In the genomic region with DNA sequence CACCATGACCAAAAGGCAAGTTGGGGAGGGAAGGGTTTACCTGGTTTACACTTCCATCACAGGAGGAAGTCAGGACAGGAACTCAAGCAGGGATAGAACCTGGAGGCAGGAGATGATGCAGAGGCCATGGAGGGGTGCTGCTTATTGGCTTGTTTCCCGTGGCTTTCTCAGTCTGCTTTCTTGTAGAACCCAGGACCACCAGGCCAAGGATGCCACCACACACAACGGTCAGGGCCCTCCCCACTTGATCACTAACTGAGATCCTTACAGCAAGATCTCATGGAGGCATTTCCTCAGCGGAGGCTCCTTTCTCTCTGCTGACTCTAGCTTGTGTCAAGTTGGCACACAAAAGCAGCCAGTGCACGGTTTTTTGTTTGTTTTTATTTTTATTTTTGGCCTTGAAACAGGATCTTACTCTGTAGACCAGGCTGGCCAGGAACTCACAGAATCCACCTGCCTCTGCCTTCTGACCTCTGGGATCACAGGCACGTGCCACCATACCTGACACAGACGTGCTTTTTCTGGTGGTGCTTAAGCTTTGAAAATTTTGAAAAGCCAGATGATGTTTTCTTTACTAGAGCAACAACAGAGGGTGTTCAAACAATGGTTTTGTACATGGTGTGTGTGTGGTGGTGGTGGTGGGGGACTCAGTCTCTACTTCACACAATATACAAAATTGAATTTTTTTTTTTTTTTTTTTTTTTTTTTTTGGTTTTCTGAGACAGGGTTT, we compare ENCODE assay signal across 8 mouse cellular contexts. TPM values are rescaled to one million over a fixed set of nuclear protein-coding genes. Genes with fewer than 3 reads are reported as not detected.
DNase-seq lines count a peak whose midpoint lies in the region; ATAC-seq lines count a peak whose summit lies in the region.

Mpp3 (minus strand) TSS at position 375 of the 730 bp plus-strand sequence.

- WGBS in neural tube, embryonic 11.5 days: 77% methylated on average over 6 of the region's 6 CpGs
- WGBS in neural tube, embryonic 14.5 days: 68% methylated on average over 6 of the region's 6 CpGs

- peak within 1 kb of the TSS; percentile 88 for H3K4me2 ChIP-seq in neural tube, embryonic 11.5 days (ENCODE audit: low read depth)
- peak within 1 kb of the TSS; percentile 72 for H3K4me2 ChIP-seq in neural tube, embryonic 14.5 days (ENCODE audit: low read depth, low read length)

- no peaks in the 10 kb centered on the region for H3K9me3 ChIP-seq in neural tube, embryonic 11.5 days (ENCODE audit: control insufficient read depth, low read length)
- H3K9me3 ChIP-seq in neural tube, embryonic 14.5 days (ENCODE audit: control insufficient read depth, low read length): no peaks in the 10 kb centered on the region

- peaks cover 29% of the 10 kb centered on the region for H3K4me1 ChIP-seq in neural tube, embryonic 11.5 days (ENCODE audit: control insufficient read depth, insufficient read depth, low read length)
- H3K4me1 ChIP-seq in neural tube, embryonic 14.5 days (ENCODE audit: control insufficient read depth, insufficient read depth, low read length): peaks cover 19% of the 10 kb centered on the region

- H3K9ac ChIP-seq in neural tube, embryonic 11.5 days (ENCODE audit: low read length): peak within 1 kb of the TSS; percentile 47; the same call in 1 of the 2 replicates
- H3K9ac ChIP-seq in neural tube, embryonic 14.5 days (replicated peaks; ENCODE audit: low read depth, low read length): peak within 1 kb of the TSS; percentile 82

- H3K27me3 ChIP-seq in neural tube, embryonic 11.5 days (ENCODE audit: control insufficient read depth, insufficient read depth, low read length): no peaks in the 10 kb centered on the region
- no peaks in the 10 kb centered on the region for H3K27me3 ChIP-seq in neural tube, embryonic 14.5 days (ENCODE audit: control insufficient read depth, insufficient read depth, low read length)

- ATAC-seq in cerebellum, adult (ENCODE audit: insufficient number of reproducible peaks, low FRiP score, low TSS enrichment): no peak
- ATAC-seq in neural tube, embryonic 11.5 days (ENCODE audit: insufficient read depth, low FRiP score, low TSS enrichment): no peak
- ATAC-seq in neural tube, embryonic 14.5 days (ENCODE audit: low read depth): no peak

- H3K27ac ChIP-seq in neural tube, embryonic 11.5 days (ENCODE audit: low read depth, low read length): peak within 1 kb of the TSS; percentile 95
- H3K27ac ChIP-seq in neural tube, embryonic 14.5 days (ENCODE audit: low read depth, low read length): peak within 1 kb of the TSS; percentile 91

- peak; percentile 38 for DNase-seq in cerebellum, adult 8-10 months
- no peak for DNase-seq in neural tube, embryonic 11.5 days (ENCODE audit: low spot score)
- DNase-seq in neural tube, embryonic 10.5 days (ENCODE audit: extremely low spot score, low spot score): no peak
- DNase-seq in left cerebral cortex, adult 8-10 months (ENCODE audit: low spot score in 2 of 2): no peak
- DNase-seq in frontal cortex, postnatal 14 days (ENCODE audit: low spot score in 2 of 2): no peak
- no peak for DNase-seq in thymus, postnatal 10 days (ENCODE audit: low spot score in 2 of 2)

- H3K36me3 ChIP-seq in neural tube, embryonic 11.5 days (ENCODE audit: control insufficient read depth, insufficient read depth, low read length): no peaks in the 10 kb centered on the region
- no peaks in the 10 kb centered on the region for H3K36me3 ChIP-seq in neural tube, embryonic 14.5 days (ENCODE audit: control insufficient read depth, insufficient read depth, low read length)

- H3K4me3 ChIP-seq in neural tube, embryonic 11.5 days (ENCODE audit: low read depth, low read length): peak within 1 kb of the TSS; percentile 50
- H3K4me3 ChIP-seq in neural tube, embryonic 14.5 days (ENCODE audit: low read depth, low read length): peak within 1 kb of the TSS; percentile 77

RNA-seq across cellular contexts. Expression of gene Mpp3, which starts in this region (rescaled TPM):
- polyA plus RNA-seq in neural tube, embryonic 11.5 days (2014; fragmentation: Nextera tagmentation; extraction: Ambion mirVana): 28.1 and 35.1 TPM in 2 replicates
- total RNA-seq in left cerebral cortex, adult 8-10 months (2022): 10 to 100 TPM; 73.8 to 85.2 (median 77.1) TPM
- polyA plus RNA-seq in neural tube, embryonic 14.5 days (2014; fragmentation: Nextera tagmentation; extraction: Ambion mirVana): 57.0 and 57.3 TPM in 2 replicates
